Mouse (Mus musculus) stomach, postnatal 0 days (tissue): ENCODE data around the gene Tdrd7.

Source experiments
- CTCF ChIP-seq: IDR thresholded peaks from 2 replicates; pipeline ENCODE4 v1.5.1; 2016; ENCODE audit warnings: antibody characterized with exemption, low read depth, mild to moderate bottlenecking, moderate library complexity
- EP300 ChIP-seq: optimal IDR thresholded peaks from 2 replicates; pipeline ENCODE3; 2016; ENCODE audit warnings: antibody characterized with exemption

DNA sequence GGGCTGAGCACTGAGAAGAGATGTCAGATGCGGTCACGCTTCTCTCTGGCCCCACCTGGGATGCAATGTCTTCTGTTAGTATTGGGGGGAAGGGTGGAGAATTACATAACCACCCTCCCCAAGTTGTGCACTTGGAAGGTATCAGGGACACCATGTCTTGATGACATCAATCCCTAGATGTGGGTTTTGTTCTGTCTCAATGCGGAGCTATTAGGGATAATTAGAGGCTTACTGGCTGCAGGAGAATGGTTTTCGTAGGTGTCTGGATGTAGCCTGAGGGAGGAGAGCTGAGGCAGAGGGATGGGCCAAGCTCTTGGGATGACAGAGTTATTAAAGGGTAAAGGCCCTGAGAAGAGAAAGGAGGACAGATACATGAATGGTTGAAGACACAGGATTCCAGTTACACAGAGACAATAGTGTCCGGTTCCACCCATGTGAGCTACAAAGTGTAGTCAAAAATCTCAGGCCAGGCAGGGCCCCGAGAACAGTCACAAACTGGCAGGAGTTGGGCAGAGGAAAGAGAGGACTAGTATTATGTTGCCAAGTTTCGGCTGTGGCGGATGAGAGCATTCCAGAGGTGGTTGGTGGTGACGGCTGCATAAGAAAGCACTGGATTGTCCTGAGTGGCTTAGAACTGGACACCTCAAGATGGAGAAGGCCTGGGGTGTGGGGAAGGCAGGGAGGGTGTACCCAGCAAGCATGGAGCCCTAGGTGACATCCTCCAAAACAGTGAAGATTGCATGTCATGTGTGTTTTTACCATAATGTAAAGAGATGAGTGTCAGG, 88.4 kb downstream of the Tdrd7 start:
- TF ChIP-seq CTCF, result no peak
- TF ChIP-seq EP300, result no peak
